Mouse (Mus musculus): ENCODE data around the gene Fry. TPM values are rescaled to one million over a fixed set of nuclear protein-coding genes. Genes with fewer than 3 reads are reported as not detected.

Fry gene
- total RNA-seq, 2 experiments from 2014 or later, result 196 to 210 TPM

- DNase-seq (ENCODE audit: low spot score in 2 of 2), result no peak
These were observed 207.0 kb downstream of the Fry start for GRCm38 (mm10) chr5:150325411-150325810.

- no peak for DNase-seq (ENCODE audit: low spot score in 2 of 2)
These were observed 210.2 kb downstream of the Fry start for GRCm38 (mm10) chr5:150328686-150329085.

- DNase-seq (ENCODE audit: low spot score in 2 of 2), result no peak
These were observed 213.4 kb downstream of the Fry start for GRCm38 (mm10) chr5:150331821-150332220.

- no peak for DNase-seq (ENCODE audit: low spot score in 2 of 2)
These were observed 214.4 kb downstream of the Fry start for GRCm38 (mm10) chr5:150332810-150333209.

- no peak for DNase-seq (ENCODE audit: low spot score in 2 of 2)
These were observed 214.9 kb downstream of the Fry start for GRCm38 (mm10) chr5:150333328-150333731.

GRCm38 (mm10) chr5:150336451-150336850 is 218.0 kb downstream of the Fry start:
- no peak for DNase-seq (ENCODE audit: low spot score in 2 of 2)

- DNase-seq (ENCODE audit: low spot score in 2 of 2), result peak in 1 of 2 experiments; percentile 51
These were observed 219.3 kb downstream of the Fry start for GRCm38 (mm10) chr5:150337696-150338095.

GRCm38 (mm10) chr5:150340944-150341343 is 222.5 kb downstream of the Fry start:
- DNase-seq (ENCODE audit: low spot score in 2 of 2), result no peak

- no peak for DNase-seq (ENCODE audit: low spot score in 2 of 2)
These were observed 223.7 kb downstream of the Fry start for GRCm38 (mm10) chr5:150342139-150342538.

- no peak for DNase-seq (ENCODE audit: low spot score in 2 of 2)
These were observed 227.5 kb downstream of the Fry start for GRCm38 (mm10) chr5:150345946-150346345.

GRCm38 (mm10) chr5:150346378-150346777 is 227.9 kb downstream of the Fry start:
- DNase-seq (ENCODE audit: low spot score in 2 of 2), result peak in 1 of 2 experiments; percentile 68

GRCm38 (mm10) chr5:150347845-150348244 is 229.4 kb downstream of the Fry start:
- DNase-seq (ENCODE audit: low spot score in 2 of 2), result no peak

- DNase-seq (ENCODE audit: low spot score in 2 of 2), result no peak
These were observed 229.9 kb downstream of the Fry start for GRCm38 (mm10) chr5:150348302-150348701.

- no peak for DNase-seq (ENCODE audit: low spot score in 2 of 2)
These were observed 232.7 kb downstream of the Fry start for GRCm38 (mm10) chr5:150351191-150351590.

GRCm38 (mm10) chr5:150358671-150359070 is 240.2 kb downstream of the Fry start:
- DNase-seq (ENCODE audit: low spot score in 2 of 2), result no peak

GRCm38 (mm10) chr5:150362241-150362640 is 243.8 kb downstream of the Fry start:
- no peak for DNase-seq (ENCODE audit: low spot score in 2 of 2)

- no peak for DNase-seq (ENCODE audit: low spot score in 2 of 2)
These were observed 246.2 kb downstream of the Fry start for GRCm38 (mm10) chr5:150364621-150365020.

GRCm38 (mm10) chr5:150367027-150367426 is 248.6 kb downstream of the Fry start:
- no peak for DNase-seq (ENCODE audit: low spot score in 2 of 2)

- DNase-seq (ENCODE audit: low spot score in 2 of 2), result no peak
These were observed 251.8 kb downstream of the Fry start for GRCm38 (mm10) chr5:150370291-150370690.

- no peak for DNase-seq (ENCODE audit: low spot score in 2 of 2)
These were observed 252.4 kb downstream of the Fry start for GRCm38 (mm10) chr5:150370895-150371294.

- DNase-seq (ENCODE audit: low spot score in 2 of 2), result no peak
These were observed 254.5 kb downstream of the Fry start for GRCm38 (mm10) chr5:150372956-150373355.

GRCm38 (mm10) chr5:150374778-150375559 is 256.5 kb downstream of the Fry start:
- no peak for DNase-seq (ENCODE audit: low spot score in 2 of 2)

GRCm38 (mm10) chr5:150378586-150378985 is 260.1 kb downstream of the Fry start:
- DNase-seq (ENCODE audit: low spot score in 2 of 2), result no peak

All from layer of hippocampus, adult 18-20 months (tissue).